Mouse (Mus musculus): ENCODE results near the gene Gm45799.

Gm45799 gene

DNA sequence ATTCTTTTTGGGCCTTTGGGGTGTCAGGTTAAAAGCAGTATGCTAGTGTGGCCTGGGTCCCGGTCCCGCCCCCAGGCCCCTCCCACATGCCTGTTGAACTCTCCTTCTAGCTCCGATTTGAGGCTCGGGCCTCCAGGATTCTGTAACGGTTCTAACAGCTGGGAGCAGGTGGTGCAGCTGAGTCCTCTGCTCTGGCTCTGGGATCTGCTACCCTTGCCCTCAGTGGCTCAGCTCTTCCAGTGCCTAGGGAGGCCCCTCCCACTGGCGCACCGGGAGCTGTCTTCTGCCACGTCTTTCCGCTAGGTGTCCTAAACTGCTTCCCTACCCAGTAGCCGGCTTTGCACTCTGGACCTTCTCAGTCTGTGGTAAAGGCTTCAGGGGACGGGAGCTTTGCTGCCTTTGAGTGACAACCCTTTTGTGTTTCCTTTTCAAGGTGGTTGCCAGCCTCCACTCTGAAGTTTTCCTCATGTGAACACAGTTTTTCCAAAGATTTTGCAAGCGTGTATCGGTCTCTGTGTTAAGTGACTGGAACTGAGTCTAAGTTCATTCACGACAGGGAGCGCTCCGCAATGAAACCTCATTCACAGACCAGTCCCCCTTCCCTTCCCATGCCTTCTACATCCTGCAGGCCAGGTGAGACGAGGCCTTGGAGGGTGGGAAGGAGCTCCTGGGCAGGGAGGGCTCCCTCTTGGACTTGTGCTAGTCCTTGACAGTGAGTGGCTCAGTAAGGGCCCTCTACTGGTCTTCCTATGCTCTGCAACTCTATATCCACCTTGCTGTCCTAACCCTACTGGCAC, 10.5 kb downstream of the Gm45799 start, which contains the start of gene Dnhd1:
Dnhd1 (plus strand) TSS at position 189 of the 797 bp plus-strand sequence.
- DNase-seq = peak; percentile 86 to 91

DNA sequence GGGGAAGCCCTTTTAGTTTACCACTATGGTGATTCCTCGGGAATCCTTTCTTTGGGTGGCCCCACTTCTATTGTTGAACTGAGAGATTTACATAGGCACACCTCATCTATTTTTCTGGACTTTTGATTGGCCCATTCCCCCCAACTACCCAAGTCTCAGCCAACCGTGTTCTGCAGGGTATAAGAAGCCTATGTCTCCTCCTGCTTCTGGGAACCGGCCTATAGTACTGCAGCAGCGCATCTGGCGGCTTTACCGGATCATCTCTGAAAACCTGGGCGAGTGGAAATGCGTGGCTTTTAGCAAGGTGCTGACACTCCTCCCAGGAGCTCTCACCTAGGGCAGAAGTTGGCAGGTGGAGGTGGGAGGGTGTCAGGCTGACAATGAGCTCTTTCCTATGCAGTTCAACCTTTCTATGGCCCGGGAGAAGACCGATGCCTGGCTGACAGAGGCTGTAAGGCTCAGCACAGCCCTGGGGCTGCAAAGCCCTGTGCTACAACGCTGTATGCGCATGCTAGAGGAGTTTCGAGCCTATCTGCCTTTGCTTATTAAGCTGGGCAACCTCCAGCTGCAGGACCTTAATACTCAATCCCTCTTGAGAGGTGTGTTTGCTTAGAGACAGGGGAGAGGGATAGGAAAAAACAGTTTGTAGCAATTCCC, 45.3 kb downstream of the Gm45799 start:
- DNase-seq = no peak

- DNase-seq = no peak
Observed at GRCm38 (mm10) chr7:105690875-105691274, 50.5 kb downstream of the Gm45799 start.

DNA sequence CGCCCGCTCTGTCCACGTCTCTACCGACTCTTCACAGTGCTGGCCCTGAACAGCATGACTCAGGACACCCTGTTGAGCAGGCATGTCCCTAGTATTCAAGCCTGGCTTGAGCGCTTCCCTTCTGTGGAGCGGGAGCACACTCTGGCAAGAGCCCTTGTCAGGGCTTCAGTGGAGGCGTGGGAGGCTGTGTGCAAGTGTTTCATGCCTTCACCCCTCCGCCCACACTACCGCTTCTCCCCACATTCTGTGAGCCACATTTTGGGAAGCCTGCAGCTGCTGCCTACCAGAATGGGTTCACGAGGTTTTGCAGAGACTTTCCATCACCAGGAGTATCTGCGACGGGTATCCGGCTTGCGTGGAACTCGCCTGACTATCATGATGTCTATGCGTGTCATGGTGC, 62.8 kb downstream of the Gm45799 start:
- DNase-seq = no peak

GRCm38 (mm10) chr7:105703816-105704215, 63.5 kb downstream of the Gm45799 start:
- no peak for DNase-seq

DNA sequence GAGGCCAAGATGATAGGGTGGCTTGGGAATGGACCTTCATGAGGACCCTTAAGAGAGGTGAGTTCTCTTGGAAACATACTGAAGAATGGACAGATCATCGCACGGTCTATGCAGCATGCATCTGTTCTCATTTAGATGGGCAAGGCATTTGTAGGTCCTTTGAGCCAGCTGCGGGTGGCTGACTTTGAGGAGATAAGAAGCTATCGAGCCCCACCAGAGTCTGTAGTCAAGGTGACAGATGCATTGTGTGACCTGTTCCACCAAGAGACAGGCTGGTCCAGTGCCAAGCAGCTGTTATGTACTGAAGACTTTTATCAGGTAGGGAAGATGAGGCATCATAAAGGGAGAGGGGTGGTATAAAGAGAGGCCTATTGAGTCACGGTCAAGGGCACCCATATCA, 68.4 kb downstream of the Gm45799 start:
- no peak for DNase-seq

- no peak for DNase-seq
Observed at GRCm38 (mm10) chr7:105715366-105715765, 75.0 kb downstream of the Gm45799 start.

GRCm38 (mm10) chr7:105721916-105722315, 81.6 kb downstream of the Gm45799 start:
- no peak for DNase-seq

DNA sequence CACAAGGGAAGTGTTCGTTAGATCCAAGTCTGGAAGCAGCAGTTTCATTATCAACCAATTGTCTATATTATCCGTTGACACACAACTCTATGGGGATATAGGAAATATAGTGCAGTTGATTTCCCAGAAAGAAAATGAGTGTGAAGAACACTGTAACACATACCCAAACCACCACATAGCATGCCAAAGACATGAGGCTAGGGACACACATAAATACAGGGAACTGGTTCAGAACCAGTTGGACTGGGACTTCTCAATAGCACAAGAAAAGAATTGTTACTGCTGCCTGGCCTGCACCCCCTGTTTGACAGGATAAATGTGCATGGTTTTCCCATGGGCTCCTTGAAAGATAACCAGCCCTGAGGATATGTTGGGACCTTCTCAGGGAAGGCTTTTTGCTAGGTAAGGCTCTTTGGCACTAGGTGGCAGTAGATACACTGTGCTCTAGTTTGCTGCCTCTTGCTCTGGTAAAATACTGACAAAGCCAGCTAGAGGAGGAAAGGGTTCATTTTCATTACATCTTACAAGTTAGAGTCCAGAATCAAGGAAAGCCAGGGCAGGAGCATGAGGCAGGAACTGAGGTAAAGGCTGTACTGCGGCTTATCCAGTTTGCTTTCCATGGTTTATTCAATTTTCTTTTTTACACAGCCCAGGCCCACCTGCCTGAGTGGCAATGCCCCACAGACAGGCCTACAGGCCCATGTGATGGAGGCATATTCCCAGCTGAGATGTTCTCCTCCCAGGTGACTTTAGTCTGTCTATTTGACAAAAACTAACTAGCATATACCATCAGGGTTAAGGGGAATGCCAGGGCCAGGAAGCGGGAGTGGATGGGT, 86.0 kb downstream of the Gm45799 start:
- DNase-seq = peak; percentile 38 to 59

DNA sequence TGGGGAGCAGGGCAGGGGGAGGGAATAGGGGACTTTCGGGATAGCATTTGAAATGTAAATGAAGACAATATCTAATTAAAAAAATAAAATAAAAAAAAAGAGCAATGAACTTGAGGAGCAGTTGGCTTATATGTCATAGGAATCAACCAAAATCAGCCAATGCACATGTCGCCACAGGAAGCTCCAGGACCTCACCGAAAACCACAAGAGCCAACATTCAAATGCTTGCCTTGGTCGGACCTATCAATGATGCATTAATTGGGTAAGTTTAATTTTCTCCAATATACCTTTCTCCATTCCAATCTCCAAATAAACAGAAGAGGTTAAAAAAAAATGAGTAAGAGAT, 86.6 kb downstream of the Gm45799 start:
- DNase-seq = no peak

- DNase-seq = peak in 1 of 2 experiments; percentile 51
Observed at GRCm38 (mm10) chr7:105728701-105729428, 88.5 kb downstream of the Gm45799 start.

- DNase-seq = no peak
Observed at GRCm38 (mm10) chr7:105733836-105734235, 93.5 kb downstream of the Gm45799 start.
